Mouse (Mus musculus): ENCODE measurements at regions not wholly inside any gene's neighbourhood (a gene's known extent, or its start where the extent isn't known, plus 50 kb on each side); places are given as distances from the start of the nearest gene placed in this dataset.
A peak's percentile ranks its signal among the peaks of the same experiment; 100 is the strongest.

DNA sequence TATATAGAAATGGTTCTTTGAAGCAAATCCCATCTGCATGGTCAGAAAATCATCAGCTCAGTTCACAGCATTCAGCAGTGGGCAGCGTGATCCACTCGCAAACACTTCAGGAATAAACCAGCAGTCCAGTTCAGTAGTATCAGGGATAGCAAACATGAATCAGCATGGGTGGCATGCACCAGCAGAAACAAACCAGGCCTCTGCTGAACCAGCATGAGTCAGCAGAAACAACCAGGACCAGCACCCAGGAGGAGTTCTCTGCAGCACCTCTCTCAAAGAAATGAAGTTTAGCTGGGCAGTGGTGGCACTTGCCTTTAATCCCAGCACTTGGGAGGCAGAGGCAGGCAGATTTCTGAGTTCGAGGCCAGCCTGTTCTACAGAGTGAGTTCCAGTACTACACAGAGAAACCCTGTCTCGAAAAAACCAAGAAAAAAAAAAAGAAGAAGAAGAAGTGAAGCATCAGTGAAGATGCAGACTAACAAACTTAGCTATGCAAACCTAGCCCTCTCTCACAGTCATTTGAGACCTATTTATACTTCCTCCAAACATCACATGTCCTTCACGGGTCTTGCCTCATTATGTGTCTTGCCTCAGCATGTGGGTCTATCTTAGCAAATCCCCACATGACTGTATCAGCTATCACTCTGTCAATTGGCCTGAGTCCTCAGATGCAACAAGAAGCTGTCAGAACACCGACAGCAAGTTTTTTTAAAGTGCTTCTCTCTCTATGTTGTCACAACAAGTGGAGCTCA lies 80.2 kb downstream of the Fthl17a start:
- Histone ChIP-seq H3K27me3 (replicated peaks; ENCODE audit: control insufficient read depth, insufficient read depth, low read length) (no peaks in the 10 kb centered on the region), H3K4me1 (ENCODE audit: control insufficient read depth, insufficient read depth, low read depth, low read length) (no peaks in the 10 kb centered on the region), H3K36me3 (ENCODE audit: control insufficient read depth, insufficient read depth, low read length) (no peaks in the 10 kb centered on the region), H3K4me3 (ENCODE audit: low read length) (no peak overlapping the region), H3K4me2 (ENCODE audit: low read length) (no peak overlapping the region), H3K9me3 (ENCODE audit: control insufficient read depth, low read length) (no peaks in the 10 kb centered on the region), H3K27ac (ENCODE audit: low read depth, low read length) (no peak overlapping the region), H3K9ac (ENCODE audit: low read depth, low read length) (no peak overlapping the region)
- no peak for ATAC-seq
- WGBS = 83% methylated on average over 6 of the region's 6 CpGs

DNA sequence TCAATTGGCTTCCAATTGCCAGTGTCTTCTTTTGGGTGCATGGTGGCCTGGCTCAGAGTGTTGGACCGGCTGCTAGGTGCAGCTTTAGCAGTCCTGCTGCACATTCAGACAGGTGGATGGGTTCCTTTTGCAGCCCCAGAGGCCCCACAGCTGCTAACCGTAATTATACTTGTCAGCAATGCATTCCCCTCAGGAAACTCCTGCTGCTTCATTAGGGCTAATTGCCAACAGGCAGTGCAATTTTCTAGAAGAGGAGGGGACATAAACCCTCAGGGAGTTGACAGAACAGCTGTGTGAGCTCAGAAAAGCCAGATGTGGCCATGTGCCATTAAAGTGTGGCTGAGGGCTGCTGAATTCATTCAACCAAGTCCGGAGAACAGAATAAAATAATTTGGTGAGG lies 94.0 kb downstream of the Fthl17a start:
- no peak overlapping the region for H3K27ac ChIP-seq (ENCODE audit: low read depth, low read length)
- H3K36me3 ChIP-seq (ENCODE audit: control insufficient read depth, insufficient read depth, low read length) = no peaks in the 10 kb centered on the region
- H3K4me2 ChIP-seq (ENCODE audit: low read length) = no peak overlapping the region
- no peak overlapping the region for H3K4me3 ChIP-seq (ENCODE audit: low read length)
- no peaks in the 10 kb centered on the region for H3K4me1 ChIP-seq (ENCODE audit: control insufficient read depth, insufficient read depth, low read depth, low read length)
- ATAC-seq = peak; percentile 34; the same call in 1 of the 2 replicates
- no peaks in the 10 kb centered on the region for H3K27me3 ChIP-seq (replicated peaks; ENCODE audit: control insufficient read depth, insufficient read depth, low read length)
- 51% methylated on average over 3 of the region's 3 CpGs for WGBS
- no peaks in the 10 kb centered on the region for H3K9me3 ChIP-seq (ENCODE audit: control insufficient read depth, low read length)
- H3K9ac ChIP-seq (ENCODE audit: low read depth, low read length) = no peak overlapping the region

- Histone ChIP-seq H3K36me3 (ENCODE audit: control insufficient read depth, insufficient read depth, low read length) (no peaks in the 10 kb centered on the region), H3K4me3 (ENCODE audit: low read length) (no peak overlapping the region), H3K4me1 (ENCODE audit: control insufficient read depth, insufficient read depth, low read depth, low read length) (no peaks in the 10 kb centered on the region), H3K9me3 (ENCODE audit: control insufficient read depth, low read length) (no peaks in the 10 kb centered on the region), H3K27me3 (replicated peaks; ENCODE audit: control insufficient read depth, insufficient read depth, low read length) (no peaks in the 10 kb centered on the region), H3K27ac (ENCODE audit: low read depth, low read length) (no peak overlapping the region), H3K9ac (ENCODE audit: low read depth, low read length) (no peak overlapping the region), H3K4me2 (ENCODE audit: low read length) (no peak overlapping the region)
- ATAC-seq = no peak
- 47% methylated on average over 3 of the region's 3 CpGs for WGBS
Observed at GRCm38 (mm10) chrX:85375296-85375695, 125.8 kb downstream of the Fthl17a start.

- no peak for ATAC-seq
- Histone ChIP-seq H3K36me3 (ENCODE audit: control insufficient read depth, insufficient read depth, low read length) (no peaks in the 10 kb centered on the region), H3K4me1 (ENCODE audit: control insufficient read depth, insufficient read depth, low read depth, low read length) (no peaks in the 10 kb centered on the region), H3K4me3 (ENCODE audit: low read length) (no peak overlapping the region), H3K9me3 (ENCODE audit: control insufficient read depth, low read length) (no peaks in the 10 kb centered on the region), H3K27me3 (replicated peaks; ENCODE audit: control insufficient read depth, insufficient read depth, low read length) (no peaks in the 10 kb centered on the region), H3K9ac (ENCODE audit: low read depth, low read length) (no peak overlapping the region), H3K4me2 (ENCODE audit: low read length) (no peak overlapping the region), H3K27ac (ENCODE audit: low read depth, low read length) (no peak overlapping the region)
- 85% methylated on average over 2 of the region's 2 CpGs for WGBS
Observed at GRCm38 (mm10) chrX:85384452-85384851, 135.0 kb downstream of the Fthl17a start.

Data from hindbrain, embryonic 16.5 days (tissue).